Mouse (Mus musculus) limb, embryonic 11.5 days (tissue): Measurements from ENCODE around the gene Selp. TPM values are rescaled to one million over a fixed set of nuclear protein-coding genes. Genes with fewer than 3 reads are reported as not detected.

ENCODE experiments used
- ATAC-seq: fragments of 200-750 bp; cut with Nextera tagmentation; 2 replicates; pipeline ENCODE4 v1.8.0; 2017; ENCODE audit warnings: low read depth; ENCODE audit not compliant: insufficient number of reproducible peaks, low FRiP score, low TSS enrichment
- DNase-seq: peaks from one replicate; pipeline ENCODE4 v3.0.0-alpha.2; 2015; ENCODE audit warnings: low spot score
- H3K27ac ChIP-seq: fragments of 300-500 bp; sonication (generic); replicated peaks from 2 replicates; pipeline ENCODE4 v1.5.1; 2014; ENCODE audit warnings: low read depth, mild to moderate bottlenecking, low read length
- H3K27me3 ChIP-seq: fragments of 300-500 bp; sonication (generic); 2 replicates; pipeline ENCODE4 v1.6.1; 2014; ENCODE audit warnings: mild to moderate bottlenecking, low read length, mixed read lengths; ENCODE audit not compliant: control insufficient read depth, insufficient read depth
- H3K36me3 ChIP-seq: fragments of 300-500 bp; sonication (generic); 2 replicates; pipeline ENCODE4 v1.6.1; 2014; ENCODE audit warnings: mild to moderate bottlenecking, low read length, moderate library complexity, mixed read lengths; ENCODE audit not compliant: control insufficient read depth, insufficient read depth
- H3K4me1 ChIP-seq: fragments of 300-500 bp; sonication (generic); 2 replicates; pipeline ENCODE4 v1.6.1; 2014; ENCODE audit warnings: low read length, mixed read lengths; ENCODE audit not compliant: control insufficient read depth, insufficient read depth
- H3K4me2 ChIP-seq: fragments of 300-500 bp; sonication (generic); 2 replicates; pipeline ENCODE4 v1.6.1; 2014; ENCODE audit warnings: low read depth, mild to moderate bottlenecking, moderate library complexity; ENCODE audit not compliant: severe bottlenecking
- H3K4me3 ChIP-seq: fragments of 300-500 bp; sonication (generic); 2 replicates; pipeline ENCODE4 v1.5.1; 2014; ENCODE audit warnings: low read depth, low read length
- H3K9ac ChIP-seq: fragments of 300-500 bp; sonication (generic); 2 replicates; pipeline ENCODE4 v1.6.1; 2014; ENCODE audit warnings: mild to moderate bottlenecking, low read length
- H3K9me3 ChIP-seq: fragments of 300-500 bp; sonication (generic); 2 replicates; pipeline ENCODE4 v1.6.1; 2016; ENCODE audit warnings: low read length; ENCODE audit not compliant: control insufficient read depth
- WGBS: fragments of 180-500 bp; shearing (Covaris S2); extraction: QIAGEN DNeasy Blood & Tissue Kit; methylation state at CpG from one replicate; pipeline ENCODE4 v1.1.7; 2014; 5-methylcytosine and 5-hydroxymethylcytosine counted together
- polyA plus RNA-seq: library from polyadenylated mRNA; unstranded; fragments of >200 nt; fragmentation: Nextera tagmentation; extraction: Ambion mirVana; gene quantifications from 2 replicates; pipeline ENCODE4 v1.2.1, GENCODE M21; 2014

The Selp gene
- polyA plus RNA-seq, 1 experiment from 2014 or later: 0.07 TPM

GRCm38 (mm10) chr1:164149083-164149482 lies 34.0 kb downstream of the Selp start:
- Histone ChIP-seq H3K4me2 (no peak overlapping the region), H3K27me3 (no peaks in the 10 kb centered on the region), H3K4me1 (no peaks in the 10 kb centered on the region; the same call in 1 of the 2 replicates), H3K36me3 (no peaks in the 10 kb centered on the region), H3K9ac (no peak overlapping the region), H3K4me3 (no peak overlapping the region), H3K9me3 (no peaks in the 10 kb centered on the region), H3K27ac (no peak overlapping the region)
- DNase-seq (no peak), ATAC-seq (no peak)
- WGBS: 93% methylated on average over 7 of the region's 7 CpGs

GRCm38 (mm10) chr1:164151387-164152088 lies 36.5 kb downstream of the Selp start, which contains the start of gene F5:
Gene F5 (plus strand): TSS chr1:164151838.
- H3K4me1 ChIP-seq: no peaks in the 10 kb centered on the region; the same call in 1 of the 2 replicates
- no peaks in the 10 kb centered on the region for H3K36me3 ChIP-seq
- no peak within 1 kb of the TSS for H3K27ac ChIP-seq
- H3K9me3 ChIP-seq: no peaks in the 10 kb centered on the region
- no peak within 1 kb of the TSS for H3K4me3 ChIP-seq
- WGBS: 12% methylated on average over 16 of the region's 16 CpGs
- H3K9ac ChIP-seq: no peak within 1 kb of the TSS
- no peak for ATAC-seq
- DNase-seq: peak; percentile 34
- no peaks in the 10 kb centered on the region for H3K27me3 ChIP-seq
- peak within 1 kb of the TSS; percentile 10; the same call in 1 of the 2 replicates for H3K4me2 ChIP-seq

GRCm38 (mm10) chr1:164152836-164153235 lies 37.8 kb downstream of the Selp start:
- 92% methylated on average over 5 of the region's 5 CpGs for WGBS
- H3K27ac ChIP-seq: no peak overlapping the region
- no peak overlapping the region for H3K4me3 ChIP-seq
- H3K4me2 ChIP-seq: no peak overlapping the region
- H3K27me3 ChIP-seq: no peaks in the 10 kb centered on the region
- H3K36me3 ChIP-seq: no peaks in the 10 kb centered on the region
- ATAC-seq (no peak), DNase-seq (no peak)
- H3K9me3 ChIP-seq: no peaks in the 10 kb centered on the region
- H3K4me1 ChIP-seq: no peaks in the 10 kb centered on the region; the same call in 1 of the 2 replicates
- no peak overlapping the region for H3K9ac ChIP-seq

GRCm38 (mm10) chr1:164154983-164155382 lies 39.9 kb downstream of the Selp start:
- H3K9ac ChIP-seq: no peak overlapping the region
- H3K36me3 ChIP-seq: no peaks in the 10 kb centered on the region
- no peaks in the 10 kb centered on the region for H3K27me3 ChIP-seq
- WGBS: 90% methylated on average over 3 of the region's 3 CpGs
- no peaks in the 10 kb centered on the region for H3K9me3 ChIP-seq
- H3K27ac ChIP-seq: no peak overlapping the region
- no peak overlapping the region for H3K4me3 ChIP-seq
- no peaks in the 10 kb centered on the region; the same call in 1 of the 2 replicates for H3K4me1 ChIP-seq
- ATAC-seq: no peak
- H3K4me2 ChIP-seq: no peak overlapping the region
- DNase-seq: no peak

GRCm38 (mm10) chr1:164158571-164158970 lies 43.5 kb downstream of the Selp start:
- no peak for ATAC-seq
- Histone ChIP-seq H3K9ac (no peak overlapping the region), H3K4me2 (no peak overlapping the region), H3K9me3 (no peaks in the 10 kb centered on the region), H3K4me1 (no peaks in the 10 kb centered on the region), H3K4me3 (no peak overlapping the region), H3K36me3 (no peaks in the 10 kb centered on the region), H3K27ac (no peak overlapping the region), H3K27me3 (no peaks in the 10 kb centered on the region)
- no peak for DNase-seq
- 64% methylated on average over 4 of the region's 4 CpGs for WGBS

DNA sequence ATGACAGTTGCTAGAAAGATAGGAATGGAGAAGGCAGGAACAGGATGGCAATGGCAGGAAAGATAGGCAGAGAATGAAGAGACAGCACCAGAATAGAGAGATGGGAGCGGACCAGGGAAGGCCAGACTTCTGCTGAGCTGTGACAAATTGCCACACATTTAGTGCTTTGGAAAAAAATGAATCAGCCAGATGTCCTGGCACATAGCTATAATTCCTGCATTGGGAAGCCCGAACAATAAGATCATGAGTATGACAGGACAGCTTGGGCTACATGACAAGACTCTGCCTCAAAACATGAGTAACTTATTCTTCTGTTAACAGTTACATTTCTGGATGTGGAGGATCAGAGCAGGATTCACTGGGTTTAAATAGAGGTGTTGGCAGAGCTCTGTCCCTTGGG lies 44.7 kb downstream of the Selp start:
- H3K27me3 ChIP-seq: no peaks in the 10 kb centered on the region
- H3K9ac ChIP-seq: no peak overlapping the region
- H3K4me3 ChIP-seq: no peak overlapping the region
- H3K4me1 ChIP-seq: no peaks in the 10 kb centered on the region
- H3K36me3 ChIP-seq: no peaks in the 10 kb centered on the region
- 88% methylated on average over 2 of the region's 2 CpGs for whole genome bisulfite sequencing
- DNase-seq: no peak
- H3K4me2 ChIP-seq: no peak overlapping the region
- H3K9me3 ChIP-seq: no peaks in the 10 kb centered on the region
- ATAC-seq: no peak
- H3K27ac ChIP-seq: no peak overlapping the region

- no peak overlapping the region for H3K4me3 ChIP-seq
- H3K9me3 ChIP-seq: no peaks in the 10 kb centered on the region
- ATAC-seq (no peak), DNase-seq (no peak)
- 88% methylated on average over 5 of the region's 5 CpGs for WGBS
- H3K4me1 ChIP-seq: no peaks in the 10 kb centered on the region
- no peak overlapping the region for H3K4me2 ChIP-seq
- H3K9ac ChIP-seq: no peak overlapping the region
- no peak overlapping the region for H3K27ac ChIP-seq
- H3K27me3 ChIP-seq: no peaks in the 10 kb centered on the region
- no peaks in the 10 kb centered on the region for H3K36me3 ChIP-seq
Observed at GRCm38 (mm10) chr1:164162745-164163144, 47.7 kb downstream of the Selp start.

DNA sequence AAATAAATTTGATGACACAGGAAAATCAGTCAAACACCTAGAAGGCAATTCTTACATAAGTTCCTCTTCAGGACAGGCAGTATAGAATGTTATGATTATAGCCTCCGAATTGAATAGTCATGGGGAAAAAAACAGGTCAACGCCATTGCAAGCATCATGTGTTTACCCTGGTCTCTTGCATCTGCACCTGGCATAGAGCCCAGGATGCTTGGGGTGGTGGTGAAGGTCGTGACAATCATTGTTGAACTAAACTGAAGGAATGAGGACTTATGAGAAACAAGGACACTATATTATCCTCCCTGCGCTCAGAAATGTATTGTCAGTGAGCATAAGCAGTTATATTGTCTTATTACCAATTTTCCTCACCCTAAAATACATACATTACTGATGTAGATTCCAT lies 53.8 kb downstream of the Selp start:
- Histone ChIP-seq H3K9me3 (no peaks in the 10 kb centered on the region), H3K9ac (no peak overlapping the region), H3K4me1 (no peaks in the 10 kb centered on the region), H3K4me3 (no peak overlapping the region), H3K27me3 (no peaks in the 10 kb centered on the region), H3K4me2 (no peak overlapping the region), H3K27ac (no peak overlapping the region), H3K36me3 (no peaks in the 10 kb centered on the region)
- WGBS: 85% methylated on average over 4 of the region's 4 CpGs
- DNase-seq (no peak), ATAC-seq (no peak)

GRCm38 (mm10) chr1:164170434-164170833 lies 55.4 kb downstream of the Selp start:
- no peaks in the 10 kb centered on the region for H3K9me3 ChIP-seq
- 83% methylated on average over 2 of the region's 2 CpGs for WGBS
- no peaks in the 10 kb centered on the region for H3K27me3 ChIP-seq
- no peak overlapping the region for H3K4me3 ChIP-seq
- H3K36me3 ChIP-seq: no peaks in the 10 kb centered on the region
- H3K9ac ChIP-seq: no peak overlapping the region
- H3K27ac ChIP-seq: no peak overlapping the region
- no peak for ATAC-seq
- DNase-seq: no peak
- H3K4me2 ChIP-seq: no peak overlapping the region
- H3K4me1 ChIP-seq: no peaks in the 10 kb centered on the region
